Mouse (Mus musculus) CD8-positive naive resting alpha-beta T cell, adult 57 days (primary cell): ENCODE measurements around the gene Psmc3. TPM values are rescaled to one million over a fixed set of nuclear protein-coding genes. Genes with fewer than 3 reads are reported as not detected.

Experiments used
- total RNA-seq: library from RNA; stranded (reverse); gene quantifications from one replicate; pipeline ENCODE4 v1.2.4, GENCODE M21; 2023

Gene Psmc3
- 113 TPM for total RNA-seq

DNA sequence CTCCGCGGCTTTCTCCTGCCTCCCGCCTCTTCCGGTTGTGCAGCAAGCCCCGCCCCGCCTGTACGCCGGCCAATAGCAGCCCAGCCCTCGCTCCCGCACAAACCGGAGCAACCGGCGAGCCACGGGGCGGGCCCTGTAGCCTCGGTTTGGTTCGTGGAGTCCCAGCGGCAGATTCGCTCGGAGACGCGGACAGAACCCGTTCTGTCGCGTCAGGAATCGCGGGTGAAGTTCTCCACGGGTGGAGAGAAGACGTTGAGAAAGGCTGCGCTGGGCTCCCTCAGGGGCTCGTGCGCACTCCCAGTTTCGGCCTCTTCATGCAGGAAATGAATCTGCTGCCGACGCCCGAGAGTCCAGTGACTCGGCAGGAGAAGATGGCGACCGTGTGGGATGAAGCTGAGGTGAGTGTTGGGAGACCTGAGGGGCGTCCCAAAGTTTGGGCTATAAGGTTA, at the start of gene Psmc3:
Gene Psmc3, plus strand, starts transcription at position 76 of the 449 bp plus-strand sequence.

GRCm38 (mm10) chr2:91035385-91035784, 18.4 kb upstream of the Psmc3 start, which contains the start of gene Rapsn:
TSS of gene Rapsn (plus strand) at chr2:91035620.

DNA sequence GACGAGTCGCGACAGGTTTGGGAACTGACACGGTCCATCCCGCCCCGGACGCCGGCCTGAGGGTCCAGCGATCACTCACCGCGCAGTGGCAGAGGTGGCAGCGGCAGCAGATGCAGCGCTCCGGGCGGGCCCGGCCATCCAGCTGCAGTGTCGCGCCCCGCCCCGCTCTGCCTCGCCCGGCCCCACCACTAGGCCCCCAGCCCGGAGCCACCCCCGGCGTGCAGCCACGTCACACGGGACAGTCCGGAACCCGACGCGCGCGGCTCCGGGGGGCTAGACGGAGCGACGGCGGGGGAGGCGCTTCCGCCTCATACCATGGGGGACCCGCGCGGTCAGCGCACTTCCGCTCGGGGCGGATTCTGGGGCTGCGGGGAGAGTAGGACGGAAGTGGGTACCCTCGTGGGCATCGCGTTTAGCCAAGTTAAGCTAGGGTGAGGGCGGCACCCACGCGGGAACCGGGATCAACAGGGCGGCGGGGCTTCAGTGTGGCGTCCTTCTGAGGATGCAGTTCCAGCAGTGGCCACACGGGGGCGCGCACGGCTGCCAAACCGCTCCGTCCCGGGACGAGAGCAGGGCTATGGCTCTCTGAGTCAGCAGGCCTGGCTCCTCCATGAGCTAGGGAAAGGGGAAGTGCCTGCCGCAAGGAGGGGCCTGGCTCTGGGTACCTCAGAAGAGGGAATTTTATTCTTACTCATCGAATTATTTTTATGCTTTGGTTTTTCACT, 16.4 kb downstream of the Psmc3 start, which contains the start of gene Slc39a13:
Gene Slc39a13, minus strand, starts transcription at position 342 of the 725 bp plus-strand sequence.

GRCm38 (mm10) chr2:91081775-91082695, 28.2 kb downstream of the Psmc3 start, which contains the start of gene Spi1:
TSS of gene Spi1 (plus strand) at chr2:91082390.

Other genes with a start within 250 kb of the Psmc3 start
- 76.2 TPM for gene Mtch2, start 206.9 kb upstream of the Psmc3 start, total RNA-seq
- gene C1qtnf4, start 168.1 kb upstream of the Psmc3 start, total RNA-seq, result not detected
- 28.3 TPM for gene Kbtbd4, start 149.3 kb upstream of the Psmc3 start, total RNA-seq
- gene Ndufs3, start 149.2 kb upstream of the Psmc3 start, total RNA-seq, result 132 TPM
- gene Celf1, start 113.6 kb upstream of the Psmc3 start, total RNA-seq, result 89.8 TPM
- gene Rapsn, start 18.4 kb upstream of the Psmc3 start, total RNA-seq, result 0.86 TPM
- gene Slc39a13, start 16.4 kb downstream of the Psmc3 start, total RNA-seq, result 17.9 TPM
- gene Spi1, start 28.4 kb downstream of the Psmc3 start, total RNA-seq, result 8.5 TPM
- not detected for gene Mybpc3, start 64.1 kb downstream of the Psmc3 start, total RNA-seq
- 263 TPM for gene Madd, start 129.8 kb downstream of the Psmc3 start, total RNA-seq
- gene Nr1h3, start 148.8 kb downstream of the Psmc3 start, total RNA-seq, result 2.5 TPM
- gene Acp2, start 148.9 kb downstream of the Psmc3 start, total RNA-seq, result 6.4 TPM
- gene Ddb2, start 183.0 kb downstream of the Psmc3 start, total RNA-seq, result 67.6 TPM
- 1.2 TPM for gene Pacsin3, start 201.9 kb downstream of the Psmc3 start, total RNA-seq
- 115 TPM for gene Arfgap2, start 211.0 kb downstream of the Psmc3 start, total RNA-seq